ENCODE assay signal across 17 mouse cellular contexts in genomic region chr9:98401611-98402010, GRCm38 (mm10). TPM values are rescaled to one million over a fixed set of nuclear protein-coding genes. Genes with fewer than 3 reads are reported as not detected.
"Had no signal": no experiment of that assay in that cellular context is flagged by ENCODE, and none has a peak within 500 bp of the region (broad histone marks: within the 10 kb centered on the region; RNA-seq: fewer than 3 reads in every experiment).

No protein-coding gene starts in this region.

- H3K36me3 ChIP-seq: neural tube, embryonic 13.5 days; neural tube, embryonic 15.5 days; stomach, embryonic 15.5 days had no signal

- H3K9ac ChIP-seq: neural tube, embryonic 13.5 days; neural tube, embryonic 15.5 days; stomach, embryonic 15.5 days had no signal

- H3K27me3 ChIP-seq: neural tube, embryonic 13.5 days; neural tube, embryonic 15.5 days; stomach, embryonic 15.5 days had no signal

- DNase-seq: retina, postnatal 1 day; right cerebral cortex, adult 18-20 months; right cerebral cortex, postnatal 14 days; right cerebral cortex, postnatal 25 days; right cerebral cortex, postnatal 4 days; spleen, adult 18-20 months; thymus, adult 18-20 months; thymus, adult 2 months; thymus, postnatal 14 days; thymus, postnatal 25 days; thymus, postnatal 36 days; thymus, postnatal 4 days had no signal

- H3K4me2 ChIP-seq: neural tube, embryonic 13.5 days; neural tube, embryonic 15.5 days; stomach, embryonic 15.5 days had no signal

- H3K4me1 ChIP-seq: neural tube, embryonic 13.5 days; neural tube, embryonic 15.5 days; stomach, embryonic 15.5 days had no signal

- H3K27ac ChIP-seq: neural tube, embryonic 13.5 days; neural tube, embryonic 15.5 days; stomach, embryonic 15.5 days; stomach, postnatal 0 days had no signal

- H3K4me3 ChIP-seq: neural tube, embryonic 13.5 days; neural tube, embryonic 15.5 days; stomach, embryonic 15.5 days had no signal

- H3K9me3 ChIP-seq: neural tube, embryonic 13.5 days; neural tube, embryonic 15.5 days; stomach, embryonic 15.5 days had no signal

RNA-seq across cellular contexts. Expression of gene Rbp1, which starts 21.1 kb away (rescaled TPM):
- total RNA-seq: neutrophil, adult 5-6 weeks had no signal
